Mouse (Mus musculus): ENCODE measurements around the gene Ppp2r2c. TPM values are rescaled to one million over a fixed set of nuclear protein-coding genes. Genes with fewer than 3 reads are reported as not detected.

Gene Ppp2r2c
- polyA plus RNA-seq, 2 experiments = not detected

DNA sequence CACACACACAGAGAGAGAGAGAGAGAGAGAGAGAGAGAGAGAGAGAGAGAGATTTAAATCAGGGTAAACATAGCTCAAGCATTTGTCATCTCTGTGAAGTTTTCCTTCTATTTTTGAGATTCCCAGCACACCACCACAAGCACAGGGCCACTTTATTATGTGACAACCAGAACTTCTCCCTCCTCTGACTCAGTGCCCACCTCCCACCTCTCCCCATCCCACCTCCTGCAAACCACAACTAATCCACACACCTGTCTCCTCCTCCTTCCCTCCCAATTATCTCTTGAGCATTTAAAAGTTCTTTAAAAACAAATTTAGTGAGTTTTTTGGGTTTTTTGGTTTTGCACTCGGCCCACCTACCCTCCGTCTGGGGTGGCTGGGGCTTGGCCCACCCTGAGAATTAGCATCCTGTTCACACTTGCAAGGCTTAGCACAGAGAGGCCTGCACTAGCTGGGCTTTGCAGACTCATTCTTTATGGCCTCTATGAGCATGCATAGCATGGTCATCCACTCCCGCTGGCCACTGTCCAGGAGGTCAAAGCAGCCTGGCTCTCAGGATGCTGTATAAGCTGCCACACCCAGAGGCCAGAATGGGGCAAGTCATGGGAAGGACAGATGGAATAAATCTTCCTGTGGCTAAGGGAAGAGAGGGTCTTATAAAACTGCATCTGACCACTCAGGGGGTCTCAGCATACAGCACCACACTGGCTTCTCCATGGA is 122.5 kb downstream of the Ppp2r2c start:
- DNase-seq (ENCODE audit: low read depth in 3 of 3, low spot score in 3 of 3) (no peak), ATAC-seq (ENCODE audit: insufficient read depth) (no peak)
- H3K27ac ChIP-seq = no peak overlapping the region
- no peak overlapping the region for H3K4me2 ChIP-seq (ENCODE audit: low read depth)
- no peak overlapping the region for H3K4me3 ChIP-seq (ENCODE audit: insufficient read depth in 1 of 2, low read depth in 2 of 2, low read length in 2 of 2)
- H3K27me3 ChIP-seq (ENCODE audit: control insufficient read depth, insufficient read depth, low read length) = no peaks in the 10 kb centered on the region; the same call in none of the 2 replicates
- 53% methylated on average over 3 of the region's 3 CpGs for WGBS (ENCODE audit: insufficient replicate concordance)
- H3K9me3 ChIP-seq (ENCODE audit: control insufficient read depth, low read length) = no peaks in the 10 kb centered on the region
- no peak overlapping the region for H3K9ac ChIP-seq (replicated peaks)
- H3K4me1 ChIP-seq (replicated peaks; ENCODE audit: control insufficient read depth in 2 of 2, insufficient read depth in 2 of 2, low read length in 1 of 2) = no peaks in the 10 kb centered on the region; a peak in 1 of 4 replicates
- TF ChIP-seq EP300 (IDR thresholded peaks at IDR 0.05; ENCODE audit: low read depth) (no peak), CTCF (IDR thresholded peaks at IDR 0.05; ENCODE audit: low read depth) (no peak)
- no peaks in the 10 kb centered on the region for H3K36me3 ChIP-seq (replicated peaks; ENCODE audit: control insufficient read depth, insufficient read depth, low read depth)

DNA sequence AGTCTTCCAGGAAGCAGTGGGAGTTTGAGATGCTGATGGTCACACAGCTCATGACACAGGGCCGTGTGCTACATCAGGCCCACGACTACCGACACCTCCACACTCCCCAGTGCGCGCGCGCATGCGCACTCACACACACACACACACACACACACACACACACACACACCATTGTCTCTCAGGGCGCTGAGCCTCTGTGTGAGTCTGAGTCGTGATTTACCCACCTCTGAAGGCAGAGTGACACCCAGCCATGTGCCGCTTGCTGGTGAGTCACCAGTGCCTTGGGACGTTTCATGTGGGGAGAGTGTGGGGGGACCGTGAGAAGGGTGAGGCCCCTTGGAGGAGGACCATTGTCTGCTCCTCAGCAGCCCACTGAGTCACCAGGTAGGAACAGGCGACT is 128.1 kb downstream of the Ppp2r2c start:
- no peaks in the 10 kb centered on the region for H3K27me3 ChIP-seq (ENCODE audit: control insufficient read depth, insufficient read depth, low read length)
- H3K27ac ChIP-seq = no peak overlapping the region
- no peaks in the 10 kb centered on the region for H3K9me3 ChIP-seq (ENCODE audit: control insufficient read depth, low read length)
- TF ChIP-seq EP300 (IDR thresholded peaks at IDR 0.05; ENCODE audit: low read depth) = no peak
- TF ChIP-seq CTCF (IDR thresholded peaks at IDR 0.05; ENCODE audit: low read depth) = no peak
- H3K4me3 ChIP-seq (ENCODE audit: insufficient read depth in 1 of 2, low read depth in 2 of 2, low read length in 2 of 2) = no peak overlapping the region
- WGBS (ENCODE audit: insufficient replicate concordance) = 70% methylated on average over 14 of the region's 14 CpGs
- no peaks in the 10 kb centered on the region for H3K4me1 ChIP-seq (replicated peaks; ENCODE audit: control insufficient read depth in 2 of 2, insufficient read depth in 2 of 2, low read length in 1 of 2)
- H3K4me2 ChIP-seq (ENCODE audit: low read depth) = no peak overlapping the region
- no peak overlapping the region for H3K9ac ChIP-seq (replicated peaks)
- no peak for ATAC-seq (ENCODE audit: insufficient read depth)
- no peaks in the 10 kb centered on the region for H3K36me3 ChIP-seq (replicated peaks; ENCODE audit: control insufficient read depth, insufficient read depth, low read depth)
- DNase-seq (ENCODE audit: low read depth in 3 of 3, low spot score in 3 of 3) = no peak

DNA sequence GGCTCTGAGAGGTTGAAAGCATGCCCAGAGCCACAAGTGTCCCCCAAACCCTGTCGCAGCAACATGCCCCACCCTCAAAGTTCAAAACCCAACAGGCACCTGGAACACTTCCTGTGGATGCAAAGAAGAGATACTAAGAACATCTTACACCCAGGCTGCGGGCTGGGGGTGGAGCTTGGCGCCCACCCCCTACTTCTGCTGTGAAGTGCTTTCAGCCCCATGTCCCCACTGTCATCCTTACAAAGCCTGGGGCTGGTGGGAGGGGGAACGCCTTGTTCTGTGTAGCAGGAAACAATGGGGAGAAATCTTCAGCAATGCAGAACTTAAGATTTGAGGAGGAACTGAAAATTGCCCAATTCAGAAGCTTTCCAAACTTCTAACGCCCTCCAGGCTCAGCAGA is 129.7 kb downstream of the Ppp2r2c start:
- H3K9ac ChIP-seq (replicated peaks) = no peak overlapping the region
- no peak overlapping the region for H3K4me3 ChIP-seq (ENCODE audit: insufficient read depth in 1 of 2, low read depth in 2 of 2, low read length in 2 of 2)
- H3K36me3 ChIP-seq (replicated peaks; ENCODE audit: control insufficient read depth, insufficient read depth, low read depth) = no peaks in the 10 kb centered on the region
- TF ChIP-seq EP300 (IDR thresholded peaks at IDR 0.05; ENCODE audit: low read depth) (no peak), CTCF (IDR thresholded peaks at IDR 0.05; ENCODE audit: low read depth) (no peak)
- no peaks in the 10 kb centered on the region for H3K9me3 ChIP-seq (ENCODE audit: control insufficient read depth, low read length)
- WGBS (ENCODE audit: insufficient replicate concordance) = 28% methylated on average over 5 of the region's 5 CpGs
- ATAC-seq (ENCODE audit: insufficient read depth) = no peak
- H3K27me3 ChIP-seq (ENCODE audit: control insufficient read depth, insufficient read depth, low read length) = no peaks in the 10 kb centered on the region
- no peak overlapping the region for H3K27ac ChIP-seq
- H3K4me2 ChIP-seq (ENCODE audit: low read depth) = no peak overlapping the region
- DNase-seq (ENCODE audit: low read depth in 3 of 3, low spot score in 3 of 3) = no peak
- H3K4me1 ChIP-seq (replicated peaks; ENCODE audit: control insufficient read depth in 2 of 2, insufficient read depth in 2 of 2, low read length in 1 of 2) = no peaks in the 10 kb centered on the region

DNA sequence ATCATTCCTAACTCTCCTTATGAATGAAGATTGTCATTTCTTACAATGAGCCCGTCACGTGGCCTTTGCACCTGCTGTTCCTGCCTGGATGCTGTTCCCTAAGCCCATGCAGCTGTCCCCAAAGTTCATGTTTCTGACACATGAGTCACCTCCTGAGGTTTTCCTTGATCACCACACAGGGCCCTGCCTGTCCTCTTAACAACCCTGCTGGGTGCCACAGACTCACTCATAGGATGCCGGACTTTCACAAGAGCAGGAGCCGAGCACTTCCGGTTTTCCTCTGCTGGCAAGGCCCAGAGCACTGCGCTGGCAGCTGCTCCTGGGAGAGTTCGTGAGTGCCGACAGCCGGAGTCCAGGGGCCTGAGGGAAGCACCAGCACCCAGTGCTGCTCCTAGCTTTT is 132.7 kb downstream of the Ppp2r2c start:
- WGBS (ENCODE audit: insufficient replicate concordance) = 75% methylated on average over 9 of the region's 9 CpGs
- Histone ChIP-seq H3K4me3 (ENCODE audit: insufficient read depth in 1 of 2, low read depth in 2 of 2, low read length in 2 of 2) (no peak overlapping the region), H3K9me3 (ENCODE audit: control insufficient read depth, low read length) (no peaks in the 10 kb centered on the region), H3K9ac (replicated peaks) (no peak overlapping the region), H3K36me3 (replicated peaks; ENCODE audit: control insufficient read depth, insufficient read depth, low read depth) (no peaks in the 10 kb centered on the region), H3K27ac (no peak overlapping the region), H3K4me2 (ENCODE audit: low read depth) (no peak overlapping the region), H3K27me3 (ENCODE audit: control insufficient read depth, insufficient read depth, low read length) (no peaks in the 10 kb centered on the region), H3K4me1 (replicated peaks; ENCODE audit: control insufficient read depth in 2 of 2, insufficient read depth in 2 of 2, low read length in 1 of 2) (no peaks in the 10 kb centered on the region)
- DNase-seq (ENCODE audit: low read depth in 3 of 3, low spot score in 3 of 3) = no peak
- no peak for ATAC-seq (ENCODE audit: insufficient read depth)
- TF ChIP-seq EP300 (IDR thresholded peaks at IDR 0.05; ENCODE audit: low read depth) (no peak), CTCF (IDR thresholded peaks at IDR 0.05; ENCODE audit: low read depth) (no peak)

DNA sequence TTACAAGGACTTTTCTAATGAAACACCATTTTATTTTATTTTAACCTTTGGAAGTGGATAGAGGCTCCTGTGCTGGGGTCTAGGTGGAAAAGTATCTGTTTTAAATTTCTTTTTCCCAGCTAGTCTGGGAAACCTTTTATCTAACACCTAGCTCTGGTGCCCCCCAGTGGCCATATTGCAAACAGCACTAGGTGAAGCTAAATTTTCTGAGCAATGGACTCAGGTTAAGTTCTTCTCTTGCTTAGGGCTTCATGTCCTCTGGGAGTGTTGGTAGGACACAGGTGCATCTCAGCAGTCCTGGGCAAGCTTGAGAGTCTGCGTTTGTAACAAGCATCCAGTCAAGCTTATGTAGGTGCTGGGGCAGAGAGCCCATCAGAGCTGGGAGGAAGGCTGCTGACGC is 133.7 kb downstream of the Ppp2r2c start:
- Histone ChIP-seq H3K9ac (replicated peaks) (no peak overlapping the region), H3K4me1 (replicated peaks; ENCODE audit: control insufficient read depth in 2 of 2, insufficient read depth in 2 of 2, low read length in 1 of 2) (no peaks in the 10 kb centered on the region), H3K4me3 (ENCODE audit: insufficient read depth in 1 of 2, low read depth in 2 of 2, low read length in 2 of 2) (no peak overlapping the region), H3K9me3 (ENCODE audit: control insufficient read depth, low read length) (no peaks in the 10 kb centered on the region), H3K36me3 (replicated peaks; ENCODE audit: control insufficient read depth, insufficient read depth, low read depth) (no peaks in the 10 kb centered on the region), H3K27ac (no peak overlapping the region), H3K27me3 (ENCODE audit: control insufficient read depth, insufficient read depth, low read length) (no peaks in the 10 kb centered on the region), H3K4me2 (ENCODE audit: low read depth) (no peak overlapping the region)
- 48% methylated on average over 2 of the region's 2 CpGs for WGBS (ENCODE audit: insufficient replicate concordance)
- DNase-seq (ENCODE audit: low read depth in 3 of 3, low spot score in 3 of 3) (peak in 2 of 3 experiments; percentile 14 to 20), ATAC-seq (ENCODE audit: insufficient read depth) (no peak)
- TF ChIP-seq EP300 (IDR thresholded peaks at IDR 0.05; ENCODE audit: low read depth) (no peak), CTCF (IDR thresholded peaks at IDR 0.05; ENCODE audit: low read depth) (peak; percentile 66)

Other genes with a start within 250 kb of the Ppp2r2c start
- 13.9 and 16.2 TPM in 2 replicates for gene D5Ertd579e, start 172.5 kb upstream of the Ppp2r2c start, polyA plus RNA-seq (2012; rRNA removed)
- gene D5Ertd579e, start 172.5 kb upstream of the Ppp2r2c start, polyA plus RNA-seq (2014; fragmentation: Nextera tagmentation; extraction: Ambion mirVana) = 22.7 and 24.1 TPM in 2 replicates
- 10.6 and 10.9 TPM in 2 replicates for gene Bloc1s4, start 119.9 kb upstream of the Ppp2r2c start, polyA plus RNA-seq (2012; rRNA removed)
- 11.9 and 14.4 TPM in 2 replicates for gene Bloc1s4, start 119.9 kb upstream of the Ppp2r2c start, polyA plus RNA-seq (2014; fragmentation: Nextera tagmentation; extraction: Ambion mirVana)
- 57.9 and 68.4 TPM in 2 replicates for gene Mrfap1, start 71.7 kb upstream of the Ppp2r2c start, polyA plus RNA-seq (2012; rRNA removed)
- gene Mrfap1, start 71.7 kb upstream of the Ppp2r2c start, polyA plus RNA-seq (2014; fragmentation: Nextera tagmentation; extraction: Ambion mirVana) = 156 and 172 TPM in 2 replicates
- 11.5 and 13.1 TPM in 2 replicates for gene Man2b2, start 37.9 kb upstream of the Ppp2r2c start, polyA plus RNA-seq (2012; rRNA removed)
- gene Man2b2, start 37.9 kb upstream of the Ppp2r2c start, polyA plus RNA-seq (2014; fragmentation: Nextera tagmentation; extraction: Ambion mirVana) = 10.4 and 11.5 TPM in 2 replicates
- gene Wfs1, start 120.7 kb downstream of the Ppp2r2c start, polyA plus RNA-seq (2012; rRNA removed) = 0.73 and 0.84 TPM in 2 replicates
- 0.72 and 0.95 TPM in 2 replicates for gene Wfs1, start 120.7 kb downstream of the Ppp2r2c start, polyA plus RNA-seq (2014; fragmentation: Nextera tagmentation; extraction: Ambion mirVana)
- not detected in 2 replicates for gene Gm1043, start 216.9 kb downstream of the Ppp2r2c start, polyA plus RNA-seq (2012; rRNA removed)
- not detected in 2 replicates for gene Gm1043, start 216.9 kb downstream of the Ppp2r2c start, polyA plus RNA-seq (2014; fragmentation: Nextera tagmentation; extraction: Ambion mirVana)

All from liver, embryonic 14.5 days (tissue).